Mouse (Mus musculus) gastrocnemius, postnatal 25 days (tissue): ENCODE results near the gene Zpbp2. TPM values are rescaled to one million over a fixed set of nuclear protein-coding genes. Genes with fewer than 3 reads are reported as not detected.

Experiments used
- DNase-seq: peaks from one replicate; pipeline ENCODE4 v3.0.0; 2022
- long read RNA-seq, 2 experiments: library from polyadenylated mRNA; stranded (forward); transcript quantifications; one replicate each; pipeline ENCODE4 v2.0.0; 2021
- total RNA-seq, 2 experiments: library from RNA; stranded (reverse); gene quantifications; 1 replicate in 1 of 2; 2 replicates in 1 of 2; pipeline ENCODE4 v1.2.3; 2021

Zpbp2 gene
- not detected for total RNA-seq
- long read RNA-seq, experiment 1: 0 reads
- long read RNA-seq, experiment 2: 0 reads

DNA sequence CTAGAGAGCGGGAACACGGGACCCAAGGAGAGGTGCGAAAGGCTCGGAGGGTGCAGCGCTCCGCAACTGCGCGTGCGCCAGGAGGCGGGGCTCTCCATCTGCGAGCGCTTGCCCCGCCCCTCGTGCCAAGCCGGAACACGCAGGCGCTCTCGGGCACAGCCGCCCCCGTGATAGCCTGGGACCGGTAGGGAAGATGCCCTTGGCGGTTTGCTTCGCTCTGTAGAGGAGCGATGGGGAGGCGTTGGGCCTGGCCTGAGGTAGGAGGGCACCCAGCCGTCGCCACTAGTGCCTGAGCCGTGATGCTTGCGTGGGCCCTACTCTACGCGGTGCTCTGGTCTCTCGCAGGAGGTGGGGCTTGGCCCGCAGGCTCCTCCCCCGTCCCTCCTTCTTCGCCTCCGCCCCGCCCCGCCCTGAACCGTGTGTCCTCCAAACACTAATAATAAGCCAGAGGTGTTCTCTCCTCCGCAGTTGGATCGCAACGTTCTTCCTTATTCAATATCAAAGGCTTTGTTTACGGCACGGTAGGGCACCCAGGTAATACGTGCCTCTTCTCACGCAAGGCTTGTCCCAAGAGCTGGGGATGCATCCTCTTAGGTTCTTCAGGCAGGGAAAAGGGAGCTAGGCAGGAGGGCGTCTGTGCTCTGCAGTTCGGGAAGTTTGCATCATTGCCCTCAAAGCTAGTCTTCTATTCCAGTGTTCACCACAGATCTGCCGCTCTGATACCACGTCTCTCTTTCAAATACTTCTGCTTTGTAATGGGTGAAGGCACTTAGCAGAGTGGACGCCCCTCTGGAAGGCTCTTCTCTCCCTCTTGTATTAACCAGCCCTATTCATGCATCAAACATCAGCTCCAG is at the start of gene Zpbp2:
Gene Zpbp2, plus strand, starts transcription at position 123 of the 854 bp plus-strand sequence.
- DNase-seq: peak; percentile 84

- no peak for DNase-seq
These were observed 46.0 kb upstream of the Zpbp2 start for GRCm38 (mm10) chr11:98504926-98505325.

DNA sequence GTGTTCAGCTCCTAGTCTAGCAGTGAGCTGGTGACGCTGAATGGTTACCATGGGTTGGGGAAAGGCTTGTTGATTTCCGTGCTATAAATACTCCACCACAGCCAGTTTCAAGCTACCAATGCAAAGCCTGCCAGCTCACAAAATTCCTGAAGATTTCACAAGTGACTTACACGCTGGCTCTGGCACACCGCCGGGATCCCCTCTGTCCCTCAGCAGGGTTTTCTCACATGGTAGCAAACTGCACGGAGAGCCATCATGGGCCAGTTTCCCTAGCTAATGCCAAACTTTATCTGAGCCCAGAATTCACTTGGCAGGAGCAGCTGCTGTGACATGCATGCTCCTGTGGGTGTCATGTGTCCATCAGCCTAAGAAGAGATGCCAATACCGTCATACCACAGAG is 41.5 kb upstream of the Zpbp2 start:
- DNase-seq: peak; percentile 43

- no peak for DNase-seq
These were observed 40.8 kb upstream of the Zpbp2 start for GRCm38 (mm10) chr11:98510125-98510524.

DNA sequence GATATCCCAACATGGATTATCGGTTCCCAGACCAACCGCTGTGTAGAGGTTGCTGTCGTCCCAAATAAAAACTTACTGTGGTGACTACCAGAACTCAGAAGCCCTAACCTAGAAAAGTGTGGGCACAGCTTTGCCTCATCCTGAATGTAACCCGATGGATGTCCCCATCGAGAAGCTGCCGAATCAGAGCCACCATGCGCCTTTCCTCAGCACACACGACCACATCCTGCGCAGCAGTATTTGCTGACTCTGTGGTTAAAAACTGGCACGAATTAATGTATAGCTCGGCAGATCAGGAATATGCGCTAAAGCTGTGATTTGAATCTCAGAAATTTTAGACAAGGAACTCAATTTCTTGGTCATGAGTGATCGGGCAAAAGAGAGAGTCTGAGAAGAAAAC is 38.0 kb upstream of the Zpbp2 start:
- DNase-seq: no peak

GRCm38 (mm10) chr11:98513356-98513936 is 37.5 kb upstream of the Zpbp2 start:
- DNase-seq: no peak

DNA sequence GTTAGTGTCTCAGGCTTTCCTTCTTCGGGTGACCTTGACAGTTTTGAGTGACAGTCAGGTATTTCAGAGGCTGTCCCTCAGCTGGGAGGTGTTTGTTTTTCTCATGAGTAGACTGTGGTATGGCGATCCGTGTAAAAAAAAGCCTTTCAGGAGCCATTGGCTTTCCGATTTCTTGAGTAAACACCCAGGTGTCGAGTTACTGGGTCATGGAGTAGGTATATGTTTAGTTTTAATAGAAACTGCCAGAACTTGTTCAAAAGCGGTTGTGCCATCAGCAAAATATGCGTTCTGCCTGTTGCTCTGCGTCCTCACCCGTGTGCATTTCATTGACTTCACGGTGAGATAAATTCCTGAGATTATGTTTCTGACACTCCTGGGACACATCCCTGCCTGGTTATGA is 30.4 kb upstream of the Zpbp2 start:
- DNase-seq: no peak

GRCm38 (mm10) chr11:98525140-98525539 is 25.8 kb upstream of the Zpbp2 start:
- DNase-seq: no peak

DNA sequence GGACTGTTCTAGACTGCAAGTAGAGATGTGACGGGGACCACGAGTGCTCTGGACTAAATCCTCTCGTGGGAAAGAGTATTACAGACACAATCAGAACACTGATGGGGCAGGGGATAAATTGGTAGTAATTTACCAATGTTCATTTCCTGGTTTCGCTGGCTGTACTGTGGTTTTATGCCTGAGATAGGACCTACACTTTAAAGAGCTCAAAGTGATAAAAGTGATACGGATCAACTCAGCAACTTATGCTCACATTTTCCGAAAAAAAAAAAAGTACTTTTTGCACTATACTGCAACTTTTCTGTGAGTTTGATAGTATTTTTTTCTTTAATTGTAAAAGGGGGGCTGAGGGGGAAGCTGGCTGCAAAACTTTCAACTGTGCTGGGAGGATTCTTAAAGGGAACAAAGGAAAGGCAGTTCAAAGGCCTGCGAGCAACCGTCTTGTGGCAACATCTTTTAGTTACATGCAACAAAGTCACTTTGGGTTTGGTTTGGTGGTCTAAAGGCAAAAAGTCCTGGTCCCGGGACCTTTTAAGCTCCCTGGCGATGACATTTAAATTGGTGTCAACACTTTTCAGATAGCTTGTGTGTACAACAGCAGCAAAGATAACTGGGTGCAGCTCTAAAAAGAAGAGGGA is 24.0 kb upstream of the Zpbp2 start:
- no peak for DNase-seq

GRCm38 (mm10) chr11:98537480-98538034 is 13.3 kb upstream of the Zpbp2 start:
- no peak for DNase-seq

GRCm38 (mm10) chr11:98540319-98540718 is 10.6 kb upstream of the Zpbp2 start:
- DNase-seq: no peak

DNA sequence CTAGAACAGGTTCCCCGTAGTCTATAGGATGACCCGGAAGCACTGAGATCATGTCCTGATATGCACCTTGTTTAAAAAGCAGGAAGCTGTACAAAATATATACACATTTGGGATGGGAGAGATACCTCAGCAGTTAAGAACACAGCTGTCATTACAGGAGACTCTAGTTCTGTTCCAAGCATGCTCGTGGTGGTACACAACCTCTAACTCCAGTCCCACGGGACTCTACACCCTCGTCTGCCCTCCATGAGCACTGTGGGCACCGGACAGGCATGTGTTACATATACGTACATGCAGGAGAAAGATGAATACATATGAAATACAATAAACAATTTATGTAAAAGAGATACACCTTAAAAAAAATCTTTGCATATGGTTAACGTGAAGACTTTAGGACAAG is 8.3 kb upstream of the Zpbp2 start:
- DNase-seq: no peak

- DNase-seq: no peak
These were observed 7.5 kb upstream of the Zpbp2 start for GRCm38 (mm10) chr11:98543414-98543813.

DNA sequence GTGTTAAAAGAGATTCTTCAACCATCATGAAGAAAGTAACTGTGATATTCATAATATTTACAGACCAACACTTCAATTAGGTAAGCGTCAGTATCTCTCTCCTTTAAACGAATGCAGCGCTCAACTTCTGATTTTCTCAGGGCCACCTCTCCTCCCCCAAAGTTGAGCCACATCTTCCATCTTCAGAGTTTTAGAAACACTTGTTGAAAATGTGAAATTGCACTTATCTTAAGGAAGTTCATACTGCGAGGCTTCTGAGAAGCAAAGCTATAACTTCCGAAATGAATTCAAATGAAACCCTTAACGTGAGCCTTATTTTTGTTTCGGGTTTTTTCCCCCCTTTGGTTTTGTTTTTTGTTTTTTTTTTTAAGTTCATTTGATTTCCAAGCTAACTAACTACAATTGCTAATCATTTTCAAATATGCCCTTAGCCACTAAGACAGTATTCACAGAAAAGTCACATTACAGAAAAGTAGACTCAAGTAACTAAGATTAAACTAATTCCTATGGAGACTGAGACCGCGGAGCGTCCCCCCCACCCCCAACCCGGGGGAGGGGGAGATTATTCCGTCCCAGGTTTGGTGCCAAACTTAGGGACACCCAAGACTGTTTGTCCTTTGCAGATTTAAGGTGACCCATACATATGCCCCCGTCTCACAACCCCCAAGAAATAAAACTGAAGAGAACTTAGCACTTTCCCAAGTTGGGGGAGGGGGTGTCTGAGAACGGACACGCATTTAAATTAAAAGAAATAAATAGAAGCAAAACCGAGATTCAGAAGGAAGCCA is 5.8 kb upstream of the Zpbp2 start:
- DNase-seq: no peak

GRCm38 (mm10) chr11:98545711-98546231 is 5.1 kb upstream of the Zpbp2 start, which contains the start of gene Ikzf3:
Gene Ikzf3 (minus strand): TSS chr11:98546031.
- DNase-seq: peak; percentile 20

GRCm38 (mm10) chr11:98546529-98547307 is 4.2 kb upstream of the Zpbp2 start:
- DNase-seq: no peak

DNA sequence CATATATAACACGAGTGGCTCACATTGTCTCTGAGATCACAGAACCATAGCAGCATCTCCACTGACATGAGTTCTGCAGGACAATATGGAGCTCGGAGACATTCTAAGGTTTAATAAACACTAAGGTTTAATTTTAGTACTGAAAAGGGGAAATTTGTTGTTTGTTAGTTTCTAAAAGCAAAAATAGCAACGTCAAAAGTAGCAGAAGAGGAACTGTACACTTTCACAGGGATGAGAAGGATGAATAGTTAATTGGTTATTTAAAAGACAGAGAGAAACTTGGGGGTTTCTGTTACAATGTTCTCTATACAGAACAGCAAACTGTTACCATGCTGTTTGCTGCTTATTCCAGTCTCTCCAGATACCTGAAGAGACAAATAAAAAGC is 3.6 kb upstream of the Zpbp2 start:
- DNase-seq: no peak

DNA sequence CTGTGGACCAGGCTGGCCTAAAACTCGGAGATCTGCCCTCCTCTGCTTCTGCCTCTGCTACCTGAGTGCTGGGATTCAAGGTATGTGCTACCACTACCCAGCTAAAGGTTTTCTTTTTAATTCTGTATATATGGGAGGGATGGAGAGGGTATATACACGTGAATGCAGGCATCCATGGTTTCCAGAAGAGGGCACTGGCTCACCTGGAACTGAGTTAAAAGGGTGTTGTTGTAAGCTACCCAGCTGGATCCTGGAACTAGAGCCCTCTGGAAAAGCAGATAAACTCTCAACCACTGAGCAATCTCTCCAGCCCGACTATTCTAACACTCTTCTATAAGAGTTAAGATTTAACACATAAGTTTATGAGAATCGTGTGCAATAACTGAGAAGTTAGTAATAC is 1.5 kb upstream of the Zpbp2 start:
- DNase-seq: no peak

DNA sequence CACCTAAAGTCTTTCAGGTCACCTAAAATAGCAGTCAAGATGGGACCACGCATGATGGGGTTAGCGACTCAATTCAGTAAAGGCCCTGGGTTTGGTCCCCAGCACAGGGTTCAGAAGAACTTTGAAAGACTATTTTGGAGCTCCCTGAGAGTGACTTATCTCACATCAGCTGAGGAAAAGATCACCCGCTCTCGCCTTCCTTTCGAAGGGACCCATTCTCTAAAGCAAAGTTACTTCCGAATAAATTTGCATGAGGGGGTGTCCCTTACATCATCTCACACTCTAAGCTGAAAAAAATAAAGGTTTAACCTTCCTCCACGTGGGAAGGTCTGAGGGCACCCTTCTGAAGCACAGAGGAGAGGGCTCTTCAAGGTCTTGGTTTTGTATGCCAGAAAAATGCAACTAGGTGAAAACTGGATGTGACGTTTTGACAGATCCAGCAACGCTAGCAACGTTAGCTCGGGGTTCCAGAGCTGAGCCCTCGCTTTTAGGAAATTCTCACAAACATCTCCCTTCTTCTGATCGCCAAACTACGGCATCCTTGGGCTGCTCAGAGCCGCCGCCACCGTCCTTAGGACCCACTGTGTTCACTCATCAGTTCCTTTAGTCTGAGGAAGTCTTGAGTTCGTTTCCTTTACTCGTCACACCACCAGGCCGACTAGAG is 454 bp upstream of the Zpbp2 start:
- no peak for DNase-seq

DNA sequence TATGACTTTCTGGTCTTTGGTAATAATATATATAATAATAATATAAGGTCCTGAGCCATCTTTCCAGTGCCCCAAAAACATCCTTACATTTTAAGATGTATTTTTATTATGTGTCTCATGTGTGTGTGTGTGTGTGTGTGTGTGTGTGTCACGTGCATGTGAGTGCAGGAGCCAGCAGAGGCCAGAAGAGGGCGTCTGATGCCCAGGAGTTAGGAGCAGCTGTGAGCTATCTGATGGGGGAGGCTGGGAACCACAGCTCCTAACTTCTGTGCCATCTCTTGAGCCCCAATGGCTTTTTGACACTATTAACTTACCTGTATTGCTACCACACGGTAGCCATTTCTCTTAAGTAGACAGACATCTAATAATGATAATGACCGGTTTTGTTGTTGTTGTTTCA is 3.1 kb downstream of the Zpbp2 start:
- DNase-seq: no peak
